Mouse (Mus musculus) midbrain, postnatal 0 days (tissue): ENCODE data around the gene Ptgdr2. TPM values are rescaled to one million over a fixed set of nuclear protein-coding genes. Genes with fewer than 3 reads are reported as not detected.
A peak's percentile ranks its signal among the peaks of the same experiment; 100 is the strongest.

Experiments
- ATAC-seq: fragments of 200-750 bp; cut with Nextera tagmentation; 2 replicates; pipeline ENCODE4 v1.8.0; 2017; ENCODE audit warnings: moderate number of reproducible peaks, mild to moderate bottlenecking, moderate TSS enrichment, moderate library complexity; ENCODE audit not compliant: low FRiP score
- DNase-seq: peaks from one replicate; pipeline ENCODE4 v3.0.0-alpha.2; 2015; ENCODE audit warnings: low spot score
- H3K27ac ChIP-seq: fragments of 300-500 bp; sonication (generic); 2 replicates; pipeline ENCODE4 v1.5.1; 2014; ENCODE audit warnings: low read depth, mild to moderate bottlenecking, low read length, mixed read lengths
- H3K27me3 ChIP-seq: fragments of 300-500 bp; sonication (generic); 2 replicates; pipeline ENCODE4 v1.6.1; 2014; ENCODE audit warnings: low read length, control low read depth, mixed read lengths; ENCODE audit not compliant: insufficient read depth
- H3K36me3 ChIP-seq: fragments of 300-500 bp; sonication (generic); 2 replicates; pipeline ENCODE4 v1.6.1; 2014; ENCODE audit warnings: low read length, control low read depth, mixed read lengths; ENCODE audit not compliant: insufficient read depth
- H3K4me1 ChIP-seq: fragments of 300-500 bp; sonication (generic); 2 replicates; pipeline ENCODE4 v1.6.1; 2014; ENCODE audit warnings: mild to moderate bottlenecking, control low read depth, antibody characterized with exemption, low read length, mixed read lengths; ENCODE audit not compliant: insufficient read depth
- H3K4me2 ChIP-seq: fragments of 300-500 bp; sonication (generic); 2 replicates; pipeline ENCODE4 v1.6.1; 2014; ENCODE audit warnings: low read depth, mild to moderate bottlenecking, low read length, mixed read lengths; ENCODE audit not compliant: poor library complexity, severe bottlenecking
- H3K4me3 ChIP-seq: fragments of 300-500 bp; sonication (generic); 2 replicates; pipeline ENCODE4 v1.5.1; 2014; ENCODE audit warnings: low read depth, mild to moderate bottlenecking, low read length, moderate library complexity
- H3K9ac ChIP-seq: fragments of 300-500 bp; sonication (generic); replicated peaks from 2 replicates; pipeline ENCODE4 v1.6.1; 2014; ENCODE audit warnings: mild to moderate bottlenecking, low read length, moderate library complexity, mixed read lengths; ENCODE audit not compliant: poor library complexity, severe bottlenecking
- H3K9me3 ChIP-seq: fragments of 300-500 bp; sonication (generic); 2 replicates; pipeline ENCODE4 v1.6.1; 2016; ENCODE audit warnings: low read length, control low read depth
- CTCF ChIP-seq: IDR thresholded peaks from 2 replicates; pipeline ENCODE4 v1.5.1; 2016; ENCODE audit warnings: antibody characterized with exemption, mild to moderate bottlenecking
- WGBS: fragments of 180-500 bp; shearing (Covaris S2); extraction: QIAGEN DNeasy Blood & Tissue Kit; methylation state at CpG from one replicate; pipeline ENCODE4 v1.1.7; 2014; 5-methylcytosine and 5-hydroxymethylcytosine counted together
- polyA plus RNA-seq: library from polyadenylated mRNA; unstranded; fragments of >200 nt; fragmentation: Nextera tagmentation; extraction: Ambion mirVana; gene quantifications from 2 replicates; pipeline ENCODE4 v1.2.1, GENCODE M21; 2015
- total RNA-seq: library from RNA; depleted of rRNA; stranded (reverse); fragments of >200 nt; gene quantifications from 2 replicates; pipeline ENCODE4 v1.2.3, GENCODE M21; 2014

Ptgdr2 gene
- total and polyA plus RNA-seq, 2 experiments from 2014 or later = 0.16 to 1.4 TPM

GRCm38 (mm10) chr19:10959085-10959977, 22.4 kb downstream of the Ptgdr2 start:
- no peaks in the 10 kb centered on the region for H3K36me3 ChIP-seq
- no peaks in the 10 kb centered on the region for H3K9me3 ChIP-seq
- DNase-seq = peak; percentile 81
- 32% methylated on average over 11 of the region's 11 CpGs for WGBS
- ATAC-seq = peak; percentile 76
- peak overlapping the region; percentile 51; the same call in 1 of the 2 replicates for H3K9ac ChIP-seq
- no peak overlapping the region for H3K4me2 ChIP-seq
- TF ChIP-seq CTCF = peak; percentile 91
- no peak overlapping the region for H3K27ac ChIP-seq
- H3K4me1 ChIP-seq = no peaks in the 10 kb centered on the region
- H3K27me3 ChIP-seq = no peaks in the 10 kb centered on the region
- H3K4me3 ChIP-seq = no peak overlapping the region

- Histone ChIP-seq H3K4me3 (no peak overlapping the region), H3K9ac (peak overlapping the region; percentile 51; the same call in 1 of the 2 replicates)
Measured at GRCm38 (mm10) chr19:10959978-10960346, 23.0 kb downstream of the Ptgdr2 start.

GRCm38 (mm10) chr19:10965721-10966120, 28.8 kb downstream of the Ptgdr2 start:
- Histone ChIP-seq H3K9ac (no peak overlapping the region), H3K36me3 (no peaks in the 10 kb centered on the region), H3K4me2 (no peak overlapping the region), H3K27me3 (no peaks in the 10 kb centered on the region; the same call in 1 of the 2 replicates), H3K27ac (no peak overlapping the region), H3K9me3 (no peaks in the 10 kb centered on the region), H3K4me3 (no peak overlapping the region), H3K4me1 (no peaks in the 10 kb centered on the region)
- DNase-seq = no peak
- ATAC-seq = no peak
- no peak for TF ChIP-seq CTCF
- WGBS = 89% methylated on average over 7 of the region's 7 CpGs

More at GRCm38 (mm10) chr19:10959978-10960346, 23.0 kb downstream of the Ptgdr2 start:
- DNase-seq (no peak), ATAC-seq (no peak; the same call in 1 of the 2 replicates)
- Histone ChIP-seq H3K27ac (no peak overlapping the region), H3K36me3 (no peaks in the 10 kb centered on the region), H3K4me1 (no peaks in the 10 kb centered on the region), H3K9me3 (no peaks in the 10 kb centered on the region), H3K27me3 (no peaks in the 10 kb centered on the region), H3K4me2 (no peak overlapping the region)
- no peak for TF ChIP-seq CTCF
- WGBS = 28% methylated on average over 12 of the region's 12 CpGs

GRCm38 (mm10) chr19:10968578-10968977, 31.6 kb downstream of the Ptgdr2 start:
- Histone ChIP-seq H3K36me3 (no peaks in the 10 kb centered on the region), H3K4me1 (no peaks in the 10 kb centered on the region), H3K4me3 (no peak overlapping the region), H3K27me3 (no peaks in the 10 kb centered on the region; the same call in 1 of the 2 replicates), H3K4me2 (no peak overlapping the region), H3K9me3 (no peaks in the 10 kb centered on the region), H3K9ac (no peak overlapping the region), H3K27ac (no peak overlapping the region)
- 89% methylated on average over 7 of the region's 7 CpGs for WGBS
- DNase-seq (no peak), ATAC-seq (no peak)
- TF ChIP-seq CTCF = no peak

- WGBS = 78% methylated on average over 3 of the region's 3 CpGs
- Histone ChIP-seq H3K9me3 (no peaks in the 10 kb centered on the region), H3K4me1 (no peaks in the 10 kb centered on the region), H3K27ac (no peak overlapping the region), H3K4me2 (no peak overlapping the region), H3K27me3 (no peaks in the 10 kb centered on the region; the same call in 1 of the 2 replicates), H3K36me3 (no peaks in the 10 kb centered on the region), H3K9ac (no peak overlapping the region), H3K4me3 (no peak overlapping the region)
- ATAC-seq (no peak), DNase-seq (no peak)
- TF ChIP-seq CTCF = no peak
Measured at GRCm38 (mm10) chr19:10970457-10970856, 33.5 kb downstream of the Ptgdr2 start.

GRCm38 (mm10) chr19:10972660-10973059, 35.7 kb downstream of the Ptgdr2 start:
- TF ChIP-seq CTCF = no peak
- Histone ChIP-seq H3K27ac (no peak overlapping the region), H3K9me3 (no peaks in the 10 kb centered on the region), H3K4me2 (no peak overlapping the region), H3K27me3 (no peaks in the 10 kb centered on the region), H3K9ac (no peak overlapping the region), H3K36me3 (no peaks in the 10 kb centered on the region), H3K4me1 (no peaks in the 10 kb centered on the region), H3K4me3 (no peak overlapping the region)
- DNase-seq (no peak), ATAC-seq (no peak)
- 13% methylated on average over 3 of the region's 3 CpGs for WGBS
